Mouse (Mus musculus) kidney, adult 2 months (tissue): Measurements from ENCODE around the gene Vrtn. TPM values are rescaled to one million over a fixed set of nuclear protein-coding genes. Genes with fewer than 3 reads are reported as not detected.

Experiments
- DNase-seq: peaks from one replicate; pipeline ENCODE4 v3.0.0; 2021
- H3K27ac ChIP-seq: fragments of 200-500 bp; 2 replicates; pipeline ENCODE4 v1.5.1; 2012; ENCODE audit warnings: low read depth, low read length, control low read depth, inconsistent platforms; ENCODE audit not compliant: insufficient read depth
- H3K27me3 ChIP-seq: fragments of 200-500 bp; replicated peaks from 2 replicates; pipeline ENCODE4 v1.6.1; 2012; ENCODE audit warnings: mild to moderate bottlenecking, moderate library complexity, low read length, inconsistent platforms; ENCODE audit not compliant: control insufficient read depth, insufficient read depth
- H3K36me3 ChIP-seq: fragments of 200-500 bp; 2 replicates; pipeline ENCODE4 v1.6.1; 2012; ENCODE audit warnings: mild to moderate bottlenecking, moderate library complexity, low read length, inconsistent platforms; ENCODE audit not compliant: control insufficient read depth, insufficient read depth
- H3K4me1 ChIP-seq: fragments of 200-500 bp; 2 replicates; pipeline ENCODE4 v1.6.1; 2011; ENCODE audit warnings: low read length; ENCODE audit not compliant: control insufficient read depth, insufficient read depth
- H3K4me3 ChIP-seq: fragments of 200-500 bp; 2 replicates; pipeline ENCODE4 v1.5.1; 2011; ENCODE audit warnings: mild to moderate bottlenecking, low read depth, low read length, control low read depth; ENCODE audit not compliant: insufficient read depth
- CTCF ChIP-seq: fragments of 200-500 bp; conservative IDR thresholded peaks from 2 replicates; pipeline ENCODE4 v1.5.1; 2011; ENCODE audit warnings: low read depth, mild to moderate bottlenecking, control low read depth, low read length, moderate library complexity, mixed read lengths; ENCODE audit not compliant: insufficient read depth, insufficient read length
- POLR2A ChIP-seq: fragments of 200-500 bp; IDR thresholded peaks from one replicate; pipeline ENCODE4 v1.6.1; 2011; ENCODE audit warnings: low read depth, low read length, control low read depth
- WGBS: fragments of 180-500 bp; shearing (Covaris S2); methylation state at CpG from one replicate; pipeline ENCODE4 v1.1.7; 2018; 5-methylcytosine and 5-hydroxymethylcytosine counted together
- polyA plus RNA-seq: library from polyadenylated mRNA; depleted of rRNA; stranded (reverse); fragments of >200 nt; gene quantifications from 2 replicates; pipeline ENCODE4 v1.2.3, GENCODE M21; 2012; rRNA removed

Gene Vrtn
- polyA plus RNA-seq = not detected in 2 replicates

- DNase-seq = no peak
- Histone ChIP-seq H3K27me3 (no peaks in the 10 kb centered on the region; the same call in 1 of the 2 replicates), H3K4me3 (no peak within 1 kb of the TSS), H3K4me1 (no peaks in the 10 kb centered on the region), H3K36me3 (no peaks in the 10 kb centered on the region), H3K27ac (no peak within 1 kb of the TSS)
- TF ChIP-seq POLR2A (no peak), CTCF (no peak)
- WGBS = 13% methylated on average over 9 of the region's 9 CpGs
These were observed at the start of gene Vrtn for GRCm38 (mm10) chr12:84640654-84641053. Gene Vrtn (plus strand): TSS chr12:84641019.

- peaks cover 3% of the 10 kb centered on the region for H3K36me3 ChIP-seq
- 23% methylated on average over 8 of the region's 8 CpGs for WGBS
- H3K4me3 ChIP-seq = no peak overlapping the region
- H3K4me1 ChIP-seq = no peaks in the 10 kb centered on the region
- TF ChIP-seq CTCF = no peak
- TF ChIP-seq POLR2A = no peak
- H3K27me3 ChIP-seq = no peaks in the 10 kb centered on the region
- no peak overlapping the region for H3K27ac ChIP-seq
- no peak for DNase-seq
These were observed 42.5 kb upstream of the Vrtn start for GRCm38 (mm10) chr12:84598324-84598723.

GRCm38 (mm10) chr12:84604001-84604400, 36.8 kb upstream of the Vrtn start:
- Histone ChIP-seq H3K27ac (no peak overlapping the region), H3K4me3 (no peak overlapping the region), H3K27me3 (no peaks in the 10 kb centered on the region), H3K4me1 (no peaks in the 10 kb centered on the region), H3K36me3 (peaks cover 3% of the 10 kb centered on the region)
- 62% methylated on average over 7 of the region's 7 CpGs for WGBS
- DNase-seq = no peak
- TF ChIP-seq POLR2A (no peak), CTCF (no peak)

- Histone ChIP-seq H3K27me3 (no peaks in the 10 kb centered on the region), H3K4me3 (no peak overlapping the region), H3K27ac (no peak overlapping the region), H3K36me3 (peaks cover 3% of the 10 kb centered on the region), H3K4me1 (no peaks in the 10 kb centered on the region)
- no peak for DNase-seq
- no peak for TF ChIP-seq POLR2A
- peak; percentile 54 for TF ChIP-seq CTCF
- 76% methylated on average over 7 of the region's 7 CpGs for whole genome bisulfite sequencing
These were observed 35.0 kb upstream of the Vrtn start for GRCm38 (mm10) chr12:84605860-84606259.

GRCm38 (mm10) chr12:84611718-84612117, 29.1 kb upstream of the Vrtn start:
- H3K27ac ChIP-seq = no peak overlapping the region
- TF ChIP-seq POLR2A (no peak), CTCF (no peak)
- no peaks in the 10 kb centered on the region for H3K27me3 ChIP-seq
- WGBS = 79% methylated on average over 10 of the region's 10 CpGs
- no peaks in the 10 kb centered on the region for H3K36me3 ChIP-seq
- 0 out of 2 replicates have a peak, but pooled peaks cover 2% of the 10 kb centered on the region for H3K4me1 ChIP-seq
- DNase-seq = no peak
- no peak overlapping the region for H3K4me3 ChIP-seq

GRCm38 (mm10) chr12:84612518-84612917, 28.3 kb upstream of the Vrtn start:
- peak; percentile 80 for DNase-seq
- H3K36me3 ChIP-seq = no peaks in the 10 kb centered on the region
- H3K27me3 ChIP-seq = no peaks in the 10 kb centered on the region
- peak overlapping the region; percentile 40; the same call in 1 of the 2 replicates for H3K27ac ChIP-seq
- WGBS = 43% methylated on average over 8 of the region's 8 CpGs
- TF ChIP-seq POLR2A = no peak
- no peak for TF ChIP-seq CTCF
- 0 out of 2 replicates have a peak, but pooled peaks cover 2% of the 10 kb centered on the region for H3K4me1 ChIP-seq
- H3K4me3 ChIP-seq = no peak overlapping the region

GRCm38 (mm10) chr12:84614001-84614400, 26.8 kb upstream of the Vrtn start:
- TF ChIP-seq CTCF = no peak
- TF ChIP-seq POLR2A = no peak
- DNase-seq = peak; percentile 30
- Histone ChIP-seq H3K36me3 (no peaks in the 10 kb centered on the region), H3K4me1 (0 out of 2 replicates have a peak, but pooled peaks cover 2% of the 10 kb centered on the region), H3K27ac (peak overlapping the region; percentile 18; the same call in 1 of the 2 replicates), H3K27me3 (no peaks in the 10 kb centered on the region), H3K4me3 (no peak overlapping the region)
- 82% methylated on average over 11 of the region's 11 CpGs for WGBS

- Histone ChIP-seq H3K27ac (0 out of 2 replicates have a peak overlapping the region, but pooled peaks have one; percentile 24), H3K4me1 (0 out of 2 replicates have a peak, but pooled peaks cover 2% of the 10 kb centered on the region), H3K27me3 (no peaks in the 10 kb centered on the region), H3K4me3 (no peak overlapping the region), H3K36me3 (no peaks in the 10 kb centered on the region)
- 59% methylated on average over 7 of the region's 7 CpGs for WGBS
- TF ChIP-seq CTCF = no peak
- TF ChIP-seq POLR2A = no peak
- DNase-seq = no peak
These were observed 26.3 kb upstream of the Vrtn start for GRCm38 (mm10) chr12:84614524-84614923.
